Mouse (Mus musculus) hindbrain, embryonic 16.5 days (tissue): ENCODE measurements at regions not wholly inside any gene's neighbourhood (a gene's known extent, or its start where the extent isn't known, plus 50 kb on each side); places are given as distances from the start of the nearest gene placed in this dataset.

Source experiments
- ATAC-seq: fragments of 200-750 bp; cut with Nextera tagmentation; 2 replicates; pipeline ENCODE4 v1.8.0; 2017; ENCODE audit warnings: moderate TSS enrichment, moderate library complexity
- H3K27ac ChIP-seq: fragments of 300-500 bp; sonication (generic); 2 replicates; pipeline ENCODE4 v1.5.1; 2014; ENCODE audit warnings: low read depth, mild to moderate bottlenecking, control low read depth, low read length, moderate library complexity
- H3K27me3 ChIP-seq: fragments of 300-500 bp; sonication (generic); replicated peaks from 2 replicates; pipeline ENCODE4 v1.6.1; 2014; ENCODE audit warnings: low read length; ENCODE audit not compliant: control insufficient read depth, insufficient read depth
- H3K36me3 ChIP-seq: fragments of 300-500 bp; sonication (generic); 2 replicates; pipeline ENCODE4 v1.6.1; 2014; ENCODE audit warnings: mild to moderate bottlenecking, low read length, moderate library complexity, mixed read lengths; ENCODE audit not compliant: control insufficient read depth, insufficient read depth
- H3K4me1 ChIP-seq: fragments of 300-500 bp; sonication (generic); 2 replicates; pipeline ENCODE4 v1.6.1; 2014; ENCODE audit warnings: low read depth, low read length; ENCODE audit not compliant: control insufficient read depth, insufficient read depth
- H3K4me2 ChIP-seq: fragments of 300-500 bp; sonication (generic); 2 replicates; pipeline ENCODE4 v1.6.1; 2014; ENCODE audit warnings: mild to moderate bottlenecking, low read length, control low read depth, moderate library complexity
- H3K4me3 ChIP-seq: fragments of 300-500 bp; sonication (generic); 2 replicates; pipeline ENCODE4 v1.5.1; 2014; ENCODE audit warnings: mild to moderate bottlenecking, low read length, control low read depth, moderate library complexity
- H3K9ac ChIP-seq: fragments of 300-500 bp; sonication (generic); 2 replicates; pipeline ENCODE4 v1.6.1; 2014; ENCODE audit warnings: low read depth, mild to moderate bottlenecking, control low read depth, low read length, moderate library complexity
- H3K9me3 ChIP-seq: fragments of 300-500 bp; sonication (generic); 2 replicates; pipeline ENCODE4 v1.6.1; 2014; ENCODE audit warnings: mild to moderate bottlenecking, low read length, moderate library complexity; ENCODE audit not compliant: control insufficient read depth
- WGBS: fragments of 180-500 bp; shearing (Covaris S2); extraction: QIAGEN DNeasy Blood & Tissue Kit; methylation state at CpG from one replicate; pipeline ENCODE4 v1.1.7; 2014; 5-methylcytosine and 5-hydroxymethylcytosine counted together

DNA sequence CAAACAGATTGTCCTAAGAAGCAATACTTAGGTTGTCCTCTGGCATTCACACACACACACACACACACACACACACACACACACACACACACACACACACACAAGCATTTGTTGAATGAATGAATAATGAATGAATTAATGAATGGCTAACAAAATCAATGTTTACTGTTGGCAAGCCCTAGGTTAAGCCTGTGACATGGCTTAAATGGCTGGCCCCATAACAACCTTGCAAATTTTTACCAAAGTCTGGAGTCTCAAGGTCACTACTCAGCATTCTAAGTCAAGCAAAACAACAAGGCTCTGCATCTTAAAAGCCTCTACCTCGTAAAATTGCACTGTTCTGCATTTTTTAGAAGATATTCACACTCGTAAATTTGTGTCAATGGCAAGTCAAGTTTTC lies 357.1 kb downstream of the Cdk5rap2 start:
- no peak for ATAC-seq
- Histone ChIP-seq H3K9me3 (no peaks in the 10 kb centered on the region), H3K9ac (no peak overlapping the region), H3K27me3 (no peaks in the 10 kb centered on the region), H3K4me1 (no peaks in the 10 kb centered on the region), H3K4me3 (no peak overlapping the region), H3K4me2 (no peak overlapping the region), H3K36me3 (no peaks in the 10 kb centered on the region), H3K27ac (no peak overlapping the region)
- WGBS = 84% methylated on average over 2 of the region's 2 CpGs

DNA sequence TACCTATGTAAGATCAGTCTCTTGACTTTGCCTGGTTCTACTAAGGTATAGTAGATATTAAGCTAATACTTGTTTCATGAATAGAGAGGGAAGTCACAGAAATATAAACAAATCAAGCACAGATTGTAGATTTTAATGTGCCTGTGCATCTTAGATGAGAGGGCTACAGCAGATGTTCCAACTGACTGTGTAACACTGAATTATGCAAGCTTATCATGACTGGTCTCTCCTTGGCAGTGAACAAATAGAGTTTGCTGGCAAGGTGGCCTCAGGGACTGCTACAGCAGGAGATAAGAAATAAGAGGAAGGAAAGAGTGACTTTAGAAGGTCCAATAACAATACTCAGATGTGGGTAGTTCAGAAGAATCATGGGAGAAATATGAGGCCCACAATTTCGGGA lies 372.0 kb downstream of the Cdk5rap2 start:
- H3K9ac ChIP-seq = no peak overlapping the region
- H3K27ac ChIP-seq = no peak overlapping the region
- H3K4me3 ChIP-seq = no peak overlapping the region
- no peaks in the 10 kb centered on the region for H3K4me1 ChIP-seq
- H3K4me2 ChIP-seq = no peak overlapping the region
- ATAC-seq = no peak
- WGBS = 78% methylated on average over 1 of the region's 1 CpGs
- no peaks in the 10 kb centered on the region for H3K27me3 ChIP-seq
- H3K36me3 ChIP-seq = no peaks in the 10 kb centered on the region
- H3K9me3 ChIP-seq = no peaks in the 10 kb centered on the region

DNA sequence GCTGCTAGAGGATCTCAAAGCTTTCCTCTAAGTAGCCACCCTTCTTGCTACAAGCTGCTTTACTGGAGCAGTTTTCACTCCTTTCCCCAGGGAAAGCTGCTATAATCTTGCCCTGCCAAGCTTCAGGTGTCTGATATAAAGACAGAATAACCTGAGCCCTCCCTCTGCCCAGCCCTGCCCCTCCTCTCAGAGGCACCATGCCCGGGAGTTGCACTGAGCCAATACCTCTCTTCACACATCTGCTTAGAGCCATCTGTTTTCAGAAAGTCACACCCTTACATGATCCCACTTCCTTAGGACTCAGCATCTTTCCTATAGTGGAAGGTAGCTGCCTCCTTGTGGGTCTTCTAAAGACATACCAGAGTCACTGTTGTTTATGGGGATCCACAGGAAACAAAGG lies 374.3 kb downstream of the Cdk5rap2 start:
- Histone ChIP-seq H3K27me3 (no peaks in the 10 kb centered on the region), H3K4me1 (no peaks in the 10 kb centered on the region), H3K9ac (no peak overlapping the region), H3K36me3 (no peaks in the 10 kb centered on the region), H3K4me2 (no peak overlapping the region), H3K4me3 (no peak overlapping the region), H3K9me3 (no peaks in the 10 kb centered on the region), H3K27ac (no peak overlapping the region)
- ATAC-seq = peak; percentile 42; the same call in 1 of the 2 replicates
- 47% methylated on average over 1 of the region's 1 CpGs for WGBS

DNA sequence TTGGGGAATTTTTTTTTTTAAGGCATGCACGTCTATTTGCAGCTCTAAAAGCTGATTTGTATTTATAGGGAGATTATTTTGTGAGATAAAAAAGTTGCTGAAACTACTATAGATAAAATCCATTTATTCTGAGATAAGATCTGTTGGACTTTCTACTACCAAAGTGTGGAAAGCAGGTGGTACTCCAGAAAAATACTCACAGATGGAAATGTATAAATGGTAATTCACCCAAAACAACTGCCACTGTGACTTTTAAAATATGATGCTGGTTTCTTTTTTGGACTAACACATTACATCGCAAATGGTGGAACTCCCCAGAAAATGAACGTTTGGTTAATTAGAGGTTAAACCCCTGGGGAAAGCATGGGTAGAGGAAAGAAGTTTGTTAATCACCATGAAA lies 377.7 kb downstream of the Cdk5rap2 start:
- Histone ChIP-seq H3K9me3 (no peaks in the 10 kb centered on the region), H3K27ac (no peak overlapping the region), H3K4me3 (no peak overlapping the region), H3K36me3 (no peaks in the 10 kb centered on the region), H3K9ac (no peak overlapping the region), H3K4me2 (no peak overlapping the region), H3K27me3 (no peaks in the 10 kb centered on the region), H3K4me1 (no peaks in the 10 kb centered on the region)
- WGBS = 58% methylated on average over 3 of the region's 3 CpGs
- ATAC-seq = no peak

DNA sequence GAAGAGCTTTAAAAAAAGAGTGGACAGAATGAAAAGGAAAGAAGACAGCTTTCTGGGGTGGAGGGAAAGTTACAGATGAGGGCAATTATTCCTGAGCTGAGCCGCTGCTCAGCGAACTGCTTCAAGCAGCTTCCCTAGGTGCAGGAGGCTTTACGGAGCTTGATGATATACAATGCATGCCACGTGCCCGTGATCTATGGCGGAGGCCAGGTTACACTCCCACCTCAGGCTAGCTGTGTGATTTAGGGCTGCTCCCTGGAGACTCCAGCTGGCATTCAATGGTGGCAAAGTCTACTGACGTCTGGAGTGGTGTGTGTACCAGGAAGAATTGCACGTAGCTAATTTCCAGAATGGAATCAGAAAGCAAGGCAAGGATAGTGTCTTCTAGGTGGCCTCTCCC lies 383.4 kb downstream of the Cdk5rap2 start:
- Histone ChIP-seq H3K4me3 (no peak overlapping the region), H3K27ac (no peak overlapping the region), H3K9ac (no peak overlapping the region), H3K9me3 (no peaks in the 10 kb centered on the region), H3K27me3 (no peaks in the 10 kb centered on the region), H3K4me2 (no peak overlapping the region), H3K36me3 (no peaks in the 10 kb centered on the region), H3K4me1 (no peaks in the 10 kb centered on the region)
- WGBS = 65% methylated on average over 8 of the region's 8 CpGs
- no peak for ATAC-seq

DNA sequence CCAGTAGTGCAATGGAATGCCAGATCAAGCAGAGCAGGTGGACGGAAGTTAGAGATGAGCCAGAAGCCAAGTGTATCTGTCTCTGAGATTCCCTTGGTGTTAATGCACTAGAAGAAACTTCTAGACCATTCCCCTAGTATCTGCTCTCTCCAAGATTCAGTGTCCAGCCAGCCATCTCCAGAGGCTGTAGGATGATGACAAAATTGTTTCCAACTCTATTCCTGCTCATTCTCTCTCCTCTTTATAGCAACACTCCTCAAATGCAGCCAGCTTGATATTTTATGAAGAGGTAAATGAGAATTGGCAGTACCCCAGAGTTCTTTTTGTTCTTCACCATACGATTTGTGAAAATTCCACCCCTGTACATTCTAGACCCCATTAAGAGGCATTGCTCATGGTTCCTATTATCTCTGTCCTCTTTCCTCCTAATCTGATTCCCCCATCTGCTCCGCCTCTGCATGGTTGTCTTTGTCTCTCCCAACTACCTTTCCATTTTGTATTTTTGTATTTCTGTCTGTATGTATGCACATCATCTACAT lies 385.3 kb downstream of the Cdk5rap2 start:
- Histone ChIP-seq H3K4me3 (no peak overlapping the region), H3K36me3 (no peaks in the 10 kb centered on the region), H3K27me3 (no peaks in the 10 kb centered on the region), H3K4me2 (no peak overlapping the region), H3K9me3 (no peaks in the 10 kb centered on the region), H3K9ac (no peak overlapping the region), H3K4me1 (no peaks in the 10 kb centered on the region), H3K27ac (no peak overlapping the region)
- 97% methylated on average over 3 of the region's 3 CpGs for WGBS
- ATAC-seq = no peak

DNA sequence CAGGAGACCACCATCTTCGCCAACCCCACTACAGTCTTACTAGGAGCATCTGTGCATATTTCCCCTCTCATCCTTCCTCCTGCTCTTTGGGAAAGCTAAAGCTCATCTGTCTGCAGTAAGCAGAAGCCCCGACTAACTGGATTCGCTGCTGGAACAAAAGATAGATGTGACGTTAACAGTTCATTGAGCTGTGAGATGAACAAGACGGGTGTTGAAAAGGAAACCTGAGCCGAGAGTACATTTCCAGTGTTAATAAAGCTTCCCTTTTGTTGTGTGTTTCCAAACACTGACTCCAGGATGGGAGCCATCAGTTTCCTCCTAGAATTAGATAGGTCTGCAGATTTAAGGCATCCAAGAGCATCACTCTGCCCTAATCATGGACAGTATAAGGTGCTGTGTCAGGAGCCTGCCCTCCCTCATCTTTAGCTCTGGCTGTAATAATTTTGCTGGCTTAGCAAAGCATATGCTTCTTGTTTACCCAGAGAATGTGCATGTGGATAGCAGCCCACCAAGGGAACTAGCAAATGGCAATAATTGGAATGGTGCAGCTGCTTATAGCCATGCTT lies 389.3 kb downstream of the Cdk5rap2 start:
- H3K36me3 ChIP-seq = no peaks in the 10 kb centered on the region
- no peak overlapping the region for H3K4me2 ChIP-seq
- no peaks in the 10 kb centered on the region for H3K27me3 ChIP-seq
- no peak overlapping the region for H3K4me3 ChIP-seq
- no peak overlapping the region for H3K9ac ChIP-seq
- H3K27ac ChIP-seq = no peak overlapping the region
- peak; percentile 69 for ATAC-seq
- 39% methylated on average over 6 of the region's 6 CpGs for WGBS
- no peaks in the 10 kb centered on the region for H3K4me1 ChIP-seq
- H3K9me3 ChIP-seq = no peaks in the 10 kb centered on the region

DNA sequence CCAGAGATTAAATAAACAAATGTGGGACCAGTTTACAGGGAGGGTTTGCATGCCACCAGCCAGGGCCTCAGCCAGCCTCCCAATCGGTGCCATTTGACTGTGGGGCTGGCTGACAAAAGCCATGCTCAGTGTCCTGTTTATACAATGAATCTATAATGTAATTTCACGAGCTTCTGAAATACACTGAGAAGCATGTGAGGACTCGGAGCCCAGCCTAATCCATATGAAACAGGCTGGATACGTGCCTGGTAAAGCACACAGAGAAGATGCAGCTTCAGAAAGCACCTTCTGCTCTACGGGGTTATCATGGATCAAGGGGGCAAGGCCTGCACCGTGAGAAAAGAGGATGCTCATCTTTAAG lies 398.0 kb downstream of the Cdk5rap2 start:
- H3K9me3 ChIP-seq = no peaks in the 10 kb centered on the region
- ATAC-seq = peak; percentile 68
- no peaks in the 10 kb centered on the region for H3K36me3 ChIP-seq
- H3K9ac ChIP-seq = no peak overlapping the region
- WGBS = 37% methylated on average over 6 of the region's 6 CpGs
- no peaks in the 10 kb centered on the region for H3K27me3 ChIP-seq
- no peak overlapping the region for H3K27ac ChIP-seq
- H3K4me3 ChIP-seq = no peak overlapping the region
- H3K4me1 ChIP-seq = no peaks in the 10 kb centered on the region
- H3K4me2 ChIP-seq = no peak overlapping the region

DNA sequence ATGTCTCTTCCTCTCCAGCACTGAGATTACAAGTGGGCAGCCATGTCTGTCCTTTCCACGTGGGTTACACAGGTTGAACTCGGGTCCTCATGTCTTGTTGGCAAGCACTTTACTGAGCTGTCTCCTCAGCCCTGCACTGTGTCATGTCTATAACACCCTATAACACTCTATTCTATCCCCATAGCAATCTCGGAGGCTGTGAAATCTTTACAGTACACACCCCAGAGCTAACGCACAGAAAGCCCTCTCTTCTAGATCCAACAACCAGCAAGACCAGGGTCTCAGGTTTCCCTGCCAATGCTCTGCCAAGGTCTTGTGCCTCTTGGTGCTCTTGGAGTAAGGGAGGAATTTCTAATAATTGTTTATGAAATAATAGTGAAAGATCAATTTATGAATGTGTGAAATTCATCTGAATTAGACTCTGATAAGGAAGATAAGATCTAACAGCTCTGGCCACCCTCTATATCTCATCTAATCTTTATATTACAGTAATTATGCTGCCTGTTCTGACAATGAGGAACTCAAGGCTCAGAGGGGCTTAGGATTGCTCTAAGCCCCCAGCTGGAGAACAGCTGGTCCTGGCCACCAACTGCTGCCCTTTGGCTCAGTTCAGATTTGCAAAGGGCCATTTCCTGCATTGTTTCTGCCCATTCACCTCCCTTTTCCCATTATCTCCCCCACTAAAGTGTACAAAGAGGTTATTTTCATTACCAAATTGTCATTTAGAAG lies 398.6 kb downstream of the Cdk5rap2 start:
- Histone ChIP-seq H3K4me3 (no peak overlapping the region), H3K4me1 (no peaks in the 10 kb centered on the region), H3K4me2 (no peak overlapping the region), H3K27me3 (no peaks in the 10 kb centered on the region), H3K36me3 (no peaks in the 10 kb centered on the region), H3K27ac (no peak overlapping the region), H3K9me3 (no peaks in the 10 kb centered on the region), H3K9ac (no peak overlapping the region)
- 78% methylated on average over 4 of the region's 4 CpGs for WGBS
- ATAC-seq = 0 out of 2 replicates have a peak, but pooled peaks have one; percentile 40
